Mouse (Mus musculus) kidney, adult 8-10 months (tissue): Measurements from ENCODE around the gene Dbp.

Source experiments
- DNase-seq, 2 experiments: peaks; one replicate each; pipeline ENCODE4 v3.0.0; 2022

Dbp gene

DNA sequence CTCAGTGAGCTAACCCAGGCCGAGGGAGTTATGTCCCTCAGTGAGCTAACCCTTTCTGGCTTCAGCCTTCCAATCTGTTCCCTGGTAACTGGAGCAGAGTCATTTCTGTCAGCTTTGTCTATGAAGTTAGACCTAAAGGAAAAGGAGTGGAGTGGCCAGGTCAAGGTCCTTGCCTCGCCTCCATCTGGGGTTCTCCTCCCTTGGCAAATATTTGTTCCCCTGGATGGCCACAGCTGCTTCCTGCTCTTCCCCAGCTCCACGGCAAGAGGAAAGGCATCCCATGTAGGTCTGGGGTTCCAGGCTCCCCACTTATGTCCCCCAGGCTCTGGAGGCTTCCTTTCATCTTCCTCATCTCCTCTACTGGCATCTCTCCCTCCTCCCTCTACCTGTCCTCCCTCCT is 22.7 kb downstream of the Dbp start:
- no peak for DNase-seq

GRCm38 (mm10) chr7:45730727-45731431 is 26.0 kb downstream of the Dbp start:
- DNase-seq: peak in 1 of 2 experiments; percentile 55

DNA sequence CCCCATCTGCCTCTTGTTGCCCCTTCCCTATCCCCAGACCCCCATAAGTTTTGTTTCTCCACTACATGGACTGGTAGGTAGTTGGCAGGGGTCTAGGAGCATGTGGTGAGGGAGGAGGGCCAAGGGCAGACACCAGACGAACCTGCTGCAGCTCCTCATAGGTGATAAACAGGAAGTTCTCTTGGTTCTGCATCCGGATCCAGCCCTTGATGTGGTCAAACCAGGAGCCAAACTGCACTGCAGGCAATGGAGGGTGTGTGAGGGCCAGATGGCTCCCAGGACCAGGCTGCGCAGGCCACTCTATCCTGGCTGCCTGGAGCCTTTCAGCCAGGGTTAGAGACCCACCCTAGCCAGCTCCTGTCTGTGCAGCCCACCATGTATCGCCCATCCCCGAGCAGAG is 28.6 kb downstream of the Dbp start:
- no peak for DNase-seq

- DNase-seq: peak; percentile 68 to 83
Observed at GRCm38 (mm10) chr7:45739162-45739763, 34.4 kb downstream of the Dbp start.

DNA sequence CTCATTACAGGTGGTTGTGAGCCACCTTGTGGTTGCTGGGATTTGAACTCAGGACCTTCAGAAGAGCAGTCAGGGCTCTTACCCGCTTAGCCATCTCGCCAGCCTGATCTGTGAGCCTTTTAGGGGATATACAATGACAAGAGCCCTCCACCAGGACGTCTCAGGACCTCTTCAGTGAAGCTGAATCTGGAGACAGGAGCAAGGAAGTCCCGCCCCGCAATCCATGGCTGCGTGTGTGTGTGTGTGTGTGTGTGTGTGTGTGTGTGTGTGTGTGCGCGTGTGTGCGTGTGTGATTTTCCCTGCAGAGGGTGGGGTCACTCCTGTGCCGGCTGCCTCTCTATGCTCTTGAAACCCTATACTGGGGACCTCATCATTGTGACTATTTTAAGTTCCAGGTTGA is 34.9 kb downstream of the Dbp start:
- no peak for DNase-seq

- DNase-seq: no peak
Observed at GRCm38 (mm10) chr7:45741308-45741707, 36.4 kb downstream of the Dbp start.

DNA sequence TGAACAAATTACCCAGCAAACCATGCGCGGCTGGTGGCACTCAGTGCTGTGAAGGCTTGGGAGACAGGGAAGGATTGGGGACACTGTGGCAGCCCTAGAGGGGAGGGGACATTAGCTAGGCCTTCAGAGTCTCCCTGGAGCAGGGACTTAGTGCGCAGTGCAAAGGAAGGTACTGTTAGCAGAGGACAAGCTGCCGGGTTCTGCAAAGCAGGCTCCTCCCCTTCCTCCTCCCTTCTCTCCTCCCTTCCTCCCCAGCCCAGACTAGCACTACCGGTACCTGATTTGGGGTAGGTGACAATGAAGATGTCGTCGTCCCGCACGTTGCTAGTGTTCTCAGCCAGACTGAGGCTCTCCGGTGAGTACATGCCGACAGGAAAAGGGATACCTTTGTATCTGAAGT is 36.9 kb downstream of the Dbp start:
- no peak for DNase-seq

DNA sequence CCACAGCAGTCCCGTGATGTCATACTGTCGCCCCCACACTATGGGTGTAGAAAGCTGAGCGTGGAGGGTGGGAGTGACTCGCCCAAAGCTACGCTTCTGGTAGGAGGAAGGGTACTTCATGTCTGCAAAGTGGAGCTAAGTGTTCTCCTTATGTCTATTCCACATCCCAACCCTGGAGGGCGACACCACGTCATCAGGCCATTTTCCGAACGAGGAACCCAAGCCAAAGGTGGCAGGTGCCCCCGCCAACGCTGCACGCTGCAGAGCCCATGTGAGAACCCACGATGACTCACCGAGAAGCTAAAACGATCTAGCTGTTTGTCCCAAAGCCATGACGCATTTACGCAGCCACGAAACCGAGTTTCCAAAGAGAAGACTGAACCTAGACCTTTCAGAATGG is 37.5 kb downstream of the Dbp start:
- no peak for DNase-seq

DNA sequence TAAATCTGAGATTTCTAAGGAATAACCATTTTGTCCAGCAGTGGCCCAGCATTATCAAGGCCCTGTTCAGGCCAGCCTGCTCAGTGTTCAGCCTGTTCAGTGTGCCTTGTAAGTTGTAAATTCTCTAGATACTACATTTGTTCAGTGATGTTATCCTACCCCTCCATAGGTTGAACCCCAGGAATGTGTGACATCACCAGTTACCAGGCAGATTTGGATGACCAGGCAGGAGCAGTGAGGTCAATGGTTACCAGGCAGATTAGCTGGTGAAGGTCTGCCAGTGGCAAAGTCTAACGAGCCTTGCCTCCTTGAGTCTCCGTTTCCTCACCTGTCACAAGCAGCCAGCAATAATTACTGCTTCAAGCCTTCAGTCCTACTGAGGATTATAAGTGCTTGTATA is 39.5 kb downstream of the Dbp start:
- peak; percentile 74 to 76 for DNase-seq

- DNase-seq: no peak
Observed at GRCm38 (mm10) chr7:45746518-45746917, 41.6 kb downstream of the Dbp start.

DNA sequence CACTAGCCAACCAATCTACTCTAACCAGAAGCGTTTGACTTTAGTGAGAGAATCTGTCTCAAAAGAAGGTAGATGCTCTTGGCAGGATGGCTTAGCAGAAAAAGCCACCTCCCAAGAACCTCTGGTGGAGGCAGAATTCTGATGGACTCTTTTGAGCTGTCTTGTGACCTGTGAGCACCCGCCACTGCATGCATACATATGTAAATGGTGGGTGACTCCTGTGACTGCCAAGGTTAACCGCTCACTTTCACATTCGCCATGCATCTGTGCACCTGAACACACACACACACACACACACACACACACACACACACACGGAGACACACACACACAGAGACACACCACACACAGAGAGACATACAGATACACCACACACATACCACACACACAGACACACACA is 42.6 kb downstream of the Dbp start:
- DNase-seq: no peak

- DNase-seq: peak in 1 of 2 experiments; percentile 30
Observed at GRCm38 (mm10) chr7:45748110-45748509, 43.2 kb downstream of the Dbp start.

DNA sequence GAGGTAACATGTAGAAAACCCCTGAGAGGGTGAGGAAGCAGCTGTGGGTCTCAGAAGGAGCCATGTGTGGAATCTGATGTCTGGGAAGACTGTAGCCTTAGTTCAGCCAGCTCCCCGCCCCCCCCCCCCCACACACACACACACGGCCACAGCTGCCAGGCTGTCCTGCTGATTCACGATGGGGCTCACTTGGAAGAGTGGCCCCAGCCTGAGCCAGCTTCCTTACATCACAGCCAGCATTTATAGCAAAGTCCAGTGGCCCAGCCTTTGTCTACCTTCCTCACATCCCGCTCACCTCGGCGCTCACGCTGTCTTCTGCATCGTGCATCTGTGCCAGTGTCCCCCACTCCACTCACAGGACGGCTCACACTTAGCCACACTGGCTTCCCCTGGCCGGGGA is 44.5 kb downstream of the Dbp start:
- no peak for DNase-seq

GRCm38 (mm10) chr7:45750162-45750561 is 45.3 kb downstream of the Dbp start:
- DNase-seq: peak; percentile 33 to 37

DNA sequence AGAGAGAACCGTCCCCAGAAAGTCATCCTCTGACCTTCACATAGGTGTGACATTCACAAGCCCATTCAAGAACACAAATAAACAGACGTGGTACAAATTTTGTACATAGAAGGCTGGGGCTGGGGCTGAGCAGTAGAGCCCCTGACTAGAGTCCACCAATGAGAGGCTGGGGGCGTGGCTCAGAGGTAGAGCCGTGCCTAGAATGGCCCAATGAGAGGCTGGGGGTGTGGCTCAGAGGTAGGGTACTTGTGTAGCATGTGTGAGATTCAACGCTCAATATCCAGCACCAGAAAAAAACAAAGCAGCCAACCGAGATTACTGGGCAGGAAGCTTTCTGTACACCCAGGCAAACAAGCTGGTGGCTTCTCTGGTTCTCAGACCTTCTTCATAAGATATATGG is 50.8 kb downstream of the Dbp start:
- no peak for DNase-seq

DNA sequence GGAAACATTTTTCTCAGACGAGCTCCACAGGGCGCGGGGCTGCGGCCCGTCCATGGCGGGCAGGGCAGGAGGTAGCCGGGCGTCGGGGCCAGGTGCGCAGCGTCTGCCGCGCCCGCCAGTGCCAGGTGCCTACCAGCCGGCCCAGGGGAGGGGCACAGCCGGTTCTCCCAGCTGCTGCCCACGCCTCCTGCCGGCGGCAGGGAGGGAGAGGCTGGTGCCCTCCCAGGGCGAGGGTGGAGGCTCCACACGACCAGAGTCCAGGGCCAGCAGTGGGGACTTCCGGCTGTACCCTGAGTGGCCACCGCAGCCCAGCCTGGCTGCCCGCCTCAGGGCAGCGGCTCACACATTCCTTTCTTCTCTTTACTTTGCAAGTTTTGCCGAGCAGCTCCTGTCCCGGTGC is 54.5 kb downstream of the Dbp start:
- peak; percentile 74 to 84 for DNase-seq
